In genomic region chr10:5804691-5805156, GRCm38 (mm10) we compare ENCODE assay signal across 8 mouse cellular contexts. TPM values are rescaled to one million over a fixed set of nuclear protein-coding genes. Genes with fewer than 3 reads are reported as not detected.
DNase-seq lines count a peak whose midpoint lies in the region; ATAC-seq and TF ChIP-seq lines count a peak whose summit lies in the region.

No protein-coding gene starts in this region.

- no peaks in the 10 kb centered on the region for H3K4me1 ChIP-seq in kidney, adult 2 months (ENCODE audit: control insufficient read depth, insufficient read depth, low read length)
- peaks cover 44% of the 10 kb centered on the region for H3K4me1 ChIP-seq in G1E (ENCODE audit: insufficient read depth, low read depth, low read length)
- H3K4me1 ChIP-seq in embryonic fibroblast, embryonic 13.5 days (ENCODE audit: control insufficient read depth, insufficient read depth, low read length), result no peaks in the 10 kb centered on the region; the same call in 1 of the 2 replicates
- H3K4me1 ChIP-seq in intestine, postnatal 0 days (replicated peaks; ENCODE audit: control insufficient read depth, insufficient read depth, low read length), result peaks cover 8% of the 10 kb centered on the region; the same call in 1 of the 2 replicates

- peak overlapping the region; percentile 10 for H3ac ChIP-seq in myocyte (ENCODE audit: control insufficient read depth, insufficient read length)

- peaks cover 52% of the 10 kb centered on the region for H3K79me2 ChIP-seq in myocyte (ENCODE audit: control insufficient read depth, insufficient read depth)

- peak overlapping the region; percentile 62 for H3K4me3 ChIP-seq in kidney, adult 2 months (ENCODE audit: insufficient read depth, low read depth, low read length)
- peak overlapping the region; percentile 94 for H3K4me3 ChIP-seq in G1E (ENCODE audit: low read depth, low read length)
- peak overlapping the region; percentile 84 for H3K4me3 ChIP-seq in embryonic fibroblast, embryonic 13.5 days (ENCODE audit: insufficient read depth, low read length)
- H3K4me3 ChIP-seq in intestine, postnatal 0 days (ENCODE audit: low read depth, low read length), result peak overlapping the region; percentile 81
- peak overlapping the region; percentile 69 for H3K4me3 ChIP-seq in myocyte

- no peak for TF ChIP-seq POLR2A in kidney, adult 2 months (IDR thresholded peaks at IDR 0.05; ENCODE audit: low read depth, low read length)
- no peak for TF ChIP-seq POLR2A in embryonic fibroblast, embryonic 13.5 days (IDR thresholded peaks at IDR 0.05; ENCODE audit: low read depth, low read length)
- no peak for TF ChIP-seq POLR2A in myocyte (IDR thresholded peaks at IDR 0.05; ENCODE audit: insufficient read length, low read depth)

- H3K9me3 ChIP-seq in G1E (replicated peaks), result no peaks in the 10 kb centered on the region
- no peaks in the 10 kb centered on the region for H3K9me3 ChIP-seq in intestine, postnatal 0 days (ENCODE audit: control insufficient read depth)

- H3K36me3 ChIP-seq in kidney, adult 2 months (ENCODE audit: control insufficient read depth, insufficient read depth, low read length), result peaks cover 5% of the 10 kb centered on the region
- H3K36me3 ChIP-seq in G1E (replicated peaks), result peaks cover 33% of the 10 kb centered on the region
- H3K36me3 ChIP-seq in intestine, postnatal 0 days (ENCODE audit: control insufficient read depth, insufficient read depth), result peaks cover 8% of the 10 kb centered on the region
- H3K36me3 ChIP-seq in myocyte (ENCODE audit: control insufficient read depth, insufficient read depth), result peaks cover 20% of the 10 kb centered on the region

- DNase-seq in kidney, adult 2 months, result no peak
- no peak for DNase-seq in kidney, postnatal 14 days
- DNase-seq in G1E (ENCODE audit: low spot score) (no peak), adipocyte (ENCODE audit: low spot score) (no peak)

- peak overlapping the region; percentile 50 for H3K9ac ChIP-seq in intestine, postnatal 0 days (ENCODE audit: low read depth, low read length)

- no peaks in the 10 kb centered on the region for H3K27me3 ChIP-seq in kidney, adult 2 months (replicated peaks; ENCODE audit: control insufficient read depth, insufficient read depth, low read length)
- H3K27me3 ChIP-seq in G1E (ENCODE audit: insufficient read depth, low read length) (no peaks in the 10 kb centered on the region), myocyte (ENCODE audit: control insufficient read depth, insufficient read depth, insufficient read length) (no peaks in the 10 kb centered on the region)
- H3K27me3 ChIP-seq in intestine, postnatal 0 days (replicated peaks; ENCODE audit: control insufficient read depth, insufficient read depth, low read length), result no peaks in the 10 kb centered on the region

- peak overlapping the region; percentile 95 for H3K4me2 ChIP-seq in intestine, postnatal 0 days (replicated peaks; ENCODE audit: low read depth)
- peak overlapping the region; percentile 58 for H3K4me2 ChIP-seq in myocyte (ENCODE audit: low read depth)

- no peak for ATAC-seq in G1E (ENCODE audit: extremely low read depth, insufficient number of reproducible peaks, low FRiP score, poor library complexity, severe bottlenecking)
- ATAC-seq in intestine, postnatal 0 days, result no peak
- ATAC-seq in inflammation-experienced regulatory T-cells, adult 6 months, result no peak

- no peak for TF ChIP-seq CTCF in kidney, adult 2 months (conservative IDR thresholded peaks at IDR 0.05; ENCODE audit: insufficient read depth, insufficient read length, low read depth, low read length)
- no peak for TF ChIP-seq CTCF in G1E (IDR thresholded peaks at IDR 0.05; ENCODE audit: low read depth, low read length)
- TF ChIP-seq CTCF in embryonic fibroblast, embryonic 13.5 days (IDR thresholded peaks at IDR 0.05; ENCODE audit: borderline replicate concordance, insufficient read depth, low read length), result no peak
- TF ChIP-seq CTCF in intestine, postnatal 0 days (IDR thresholded peaks at IDR 0.05; ENCODE audit: low read depth), result no peak

- no peak overlapping the region for H3K27ac ChIP-seq in kidney, adult 2 months (ENCODE audit: insufficient read depth, low read depth, low read length)
- H3K27ac ChIP-seq in embryonic fibroblast, embryonic 13.5 days (ENCODE audit: insufficient read depth, low read length), result 0 out of 2 replicates have a peak overlapping the region, but pooled peaks have one; percentile 9
- no peak overlapping the region for H3K27ac ChIP-seq in intestine, postnatal 0 days (ENCODE audit: low read depth, low read length)

- 3% methylated on average over 24 of the region's 24 CpGs for WGBS in kidney, adult 2 months
- WGBS in intestine, postnatal 0 days, result under 1% methylated on average over 24 of the region's 24 CpGs

TF ChIP-seq in myocyte, 11 proteins besides CTCF, POLR2A, EP300 and RAD21:
- TF ChIP-seq POLR2AphosphoS2 (IDR thresholded peaks at IDR 0.05; ENCODE audit: insufficient read length, low read depth), result no peak
- no peak for TF ChIP-seq CEBPB (IDR thresholded peaks at IDR 0.05; ENCODE audit: insufficient read depth, poor library complexity, severe bottlenecking)
- TF ChIP-seq TCF3 (IDR thresholded peaks at IDR 0.05; ENCODE audit: insufficient read length, low read depth), result no peak
- no peak for TF ChIP-seq MYOG (IDR thresholded peaks at IDR 0.05; ENCODE audit: control insufficient read depth in 1 of 3, insufficient read depth in 1 of 3, insufficient read length in 2 of 3, low read depth in 2 of 3)
- no peak for TF ChIP-seq SRF (IDR thresholded peaks at IDR 0.05; ENCODE audit: control insufficient read depth, insufficient read length, low read depth)
- TF ChIP-seq MAX (IDR thresholded peaks at IDR 0.05; ENCODE audit: low read depth), result no peak
- no peak for TF ChIP-seq USF1 (IDR thresholded peaks at IDR 0.05; ENCODE audit: low read depth)
- TF ChIP-seq E2F4 (IDR thresholded peaks at IDR 0.05; ENCODE audit: insufficient read depth), result no peak
- TF ChIP-seq REST (IDR thresholded peaks at IDR 0.05; ENCODE audit: insufficient read depth, insufficient read length), result no peak
- TF ChIP-seq TCF12 (IDR thresholded peaks at IDR 0.05; ENCODE audit: insufficient read depth, poor library complexity, severe bottlenecking), result no peak
- no peak for TF ChIP-seq MYOD1 (IDR thresholded peaks at IDR 0.05; ENCODE audit: control insufficient read depth in 1 of 3, insufficient read length in 2 of 3, low read depth in 2 of 3)

RNA-seq across cellular contexts. Expression of gene Fbxo5, which starts 0.7 kb away (rescaled TPM):
- polyA plus RNA-seq in kidney, adult 2 months (2012; rRNA removed), result 0.64 and 1.1 TPM in 2 replicates
- total RNA-seq in G1E (2014; fragmentation: Nextera tagmentation) (122 and 159 TPM in 2 replicates), G1E (2017) (78.8 and 83.1 TPM in 2 replicates)
- polyA plus RNA-seq in G1E (2012) (5.8 and 11.0 TPM in 2 replicates), myocyte (2012; fragmentation: generic; extraction: Trizol) (6.3 TPM)
- 24.3 and 39.5 TPM in 2 replicates for polyA plus RNA-seq in embryonic fibroblast, embryonic 13.5 days (2011; ENCODE audit: insufficient read length, low read depth, missing spikeins)
- polyA plus RNA-seq in intestine, postnatal 0 days (2015; fragmentation: Nextera tagmentation; extraction: Ambion mirVana), result 12.2 and 14.6 TPM in 2 replicates
- 10 to 100 TPM; 13.7 to 95.2 (median 16.8) TPM for polyA plus RNA-seq in inflammation-experienced regulatory T-cells, adult 6 months (2017; shearing (Covaris generic))

RNA-seq across cellular contexts. Expression of gene Mtrf1l, which starts 19.0 kb away (rescaled TPM):
- 1.7 and 2.4 TPM in 2 replicates for polyA plus RNA-seq in kidney, adult 2 months (2012; rRNA removed)
- 13.7 and 14.4 TPM in 2 replicates for total RNA-seq in G1E (2014; fragmentation: Nextera tagmentation)
- total RNA-seq in G1E (2017), result 32.1 and 34.0 TPM in 2 replicates
- 4.8 and 5.9 TPM in 2 replicates for polyA plus RNA-seq in G1E (2012)
- polyA plus RNA-seq in embryonic fibroblast, embryonic 13.5 days (2011; ENCODE audit: insufficient read length, low read depth, missing spikeins), result 11.6 and 15.3 TPM in 2 replicates
- 9.3 and 10.5 TPM in 2 replicates for polyA plus RNA-seq in intestine, postnatal 0 days (2015; fragmentation: Nextera tagmentation; extraction: Ambion mirVana)
- polyA plus RNA-seq in myocyte (2012; fragmentation: generic; extraction: Trizol), result 2.7 TPM
- polyA plus RNA-seq in inflammation-experienced regulatory T-cells, adult 6 months (2017; shearing (Covaris generic)), result 1 to 10 TPM; 3.6 to 9.8 (median 5.2) TPM
